In genomic region chr16:5233418-5234313, GRCm38 (mm10) we compare ENCODE assay signal across 8 mouse cellular contexts. TPM values are rescaled to one million over a fixed set of nuclear protein-coding genes. Genes with fewer than 3 reads are reported as not detected.
DNase-seq lines count a peak whose midpoint lies in the region; ATAC-seq and TF ChIP-seq lines count a peak whose summit lies in the region.

TSS of gene Alg1 (plus strand) at chr16:5233621.

- H3K9me3 ChIP-seq in G1E (replicated peaks): no peaks in the 10 kb centered on the region
- H3K9me3 ChIP-seq in forebrain, embryonic 16.5 days (ENCODE audit: control insufficient read depth, low read length): no peaks in the 10 kb centered on the region
- H3K9me3 ChIP-seq in lung, embryonic 14.5 days (ENCODE audit: low read depth, low read length): no peaks in the 10 kb centered on the region

- intact Hi-C loops in heart, postnatal 36 days (cut with DNase I): loop anchor here (1.0 kb wide), 1 partner anchor 20 kb away; no protein-coding TSS in a partner anchor

- no peaks in the 10 kb centered on the region for H3K27me3 ChIP-seq in G1E (ENCODE audit: insufficient read depth, low read length)
- H3K27me3 ChIP-seq in forebrain, embryonic 16.5 days (replicated peaks; ENCODE audit: control insufficient read depth, insufficient read depth, low read length): no peaks in the 10 kb centered on the region; the same call in 1 of the 2 replicates
- no peaks in the 10 kb centered on the region for H3K27me3 ChIP-seq in lung, embryonic 14.5 days (ENCODE audit: insufficient read depth, low read length)
- H3K27me3 ChIP-seq in thymus, adult 2 months (ENCODE audit: control insufficient read depth, insufficient read depth, low read length): no peaks in the 10 kb centered on the region

- peak; percentile 96 for DNase-seq in G1E (ENCODE audit: low spot score)
- DNase-seq in cerebellum, adult 18-20 months: peak; percentile 94 to 96
- peak; percentile 93 to 94 for DNase-seq in heart, postnatal 36 days
- peak; percentile 95 to 97 for DNase-seq in layer of hippocampus, adult 2 months (ENCODE audit: low spot score in 2 of 2)
- DNase-seq in lung, embryonic 14.5 days: peak; percentile 98
- peak; percentile 91 for DNase-seq in thymus, adult 2 months

- H3K4me2 ChIP-seq in forebrain, embryonic 16.5 days (ENCODE audit: low read length): peak within 1 kb of the TSS; percentile 83
- H3K4me2 ChIP-seq in lung, embryonic 14.5 days: peak within 1 kb of the TSS; percentile 91

- H3K27ac ChIP-seq in forebrain, embryonic 16.5 days (ENCODE audit: low read length): peak within 1 kb of the TSS; percentile 31; the same call in 1 of the 2 replicates
- peak within 1 kb of the TSS; percentile 89 for H3K27ac ChIP-seq in layer of hippocampus, adult 2 months
- H3K27ac ChIP-seq in lung, embryonic 14.5 days (ENCODE audit: low read depth): peak within 1 kb of the TSS; percentile 58
- H3K27ac ChIP-seq in olfactory bulb, adult 2 months (ENCODE audit: insufficient read depth, low read depth, low read length): peak within 1 kb of the TSS; percentile 71
- no peak within 1 kb of the TSS for H3K27ac ChIP-seq in thymus, adult 2 months (ENCODE audit: control insufficient read depth, insufficient read depth, low read length)

- peak within 1 kb of the TSS; percentile 98 for H3K4me3 ChIP-seq in G1E (ENCODE audit: low read depth, low read length)
- peak within 1 kb of the TSS; percentile 77 for H3K4me3 ChIP-seq in forebrain, embryonic 16.5 days (replicated peaks; ENCODE audit: low read length)
- H3K4me3 ChIP-seq in layer of hippocampus, adult 2 months: peak within 1 kb of the TSS; percentile 92
- peak within 1 kb of the TSS; percentile 84 for H3K4me3 ChIP-seq in lung, embryonic 14.5 days (ENCODE audit: low read depth, low read length)
- peak within 1 kb of the TSS; percentile 96 for H3K4me3 ChIP-seq in olfactory bulb, adult 2 months (ENCODE audit: insufficient read depth, low read depth, low read length)
- peak within 1 kb of the TSS; percentile 80 for H3K4me3 ChIP-seq in thymus, adult 2 months (ENCODE audit: control insufficient read depth, insufficient read depth, low read length)

- peak; percentile 98 for TF ChIP-seq POLR2A in olfactory bulb, adult 2 months (IDR thresholded peaks at IDR 0.05; ENCODE audit: insufficient read depth, low read depth, low read length)
- TF ChIP-seq POLR2A in thymus, adult 2 months (IDR thresholded peaks at IDR 0.05; ENCODE audit: control insufficient read depth, extremely low read depth, insufficient read depth, low read length, poor library complexity): peak; percentile 97

- peak within 1 kb of the TSS; percentile 73 for H3K9ac ChIP-seq in forebrain, embryonic 16.5 days (replicated peaks; ENCODE audit: low read depth, low read length)
- H3K9ac ChIP-seq in lung, embryonic 14.5 days: peak within 1 kb of the TSS; percentile 69

- TF ChIP-seq CTCF in G1E (IDR thresholded peaks at IDR 0.05; ENCODE audit: low read depth, low read length): no peak
- no peak for TF ChIP-seq CTCF in layer of hippocampus, adult 2 months (conservative IDR thresholded peaks at IDR 0.05)
- no peak for TF ChIP-seq CTCF in lung, embryonic 14.5 days (IDR thresholded peaks at IDR 0.05; ENCODE audit: low read depth)
- TF ChIP-seq CTCF in olfactory bulb, adult 2 months (IDR thresholded peaks at IDR 0.05; ENCODE audit: insufficient read depth, low read depth, low read length): no peak
- peak; percentile 40; the same call in 1 of the 2 replicates for TF ChIP-seq CTCF in thymus, adult 2 months (IDR thresholded peaks at IDR 0.05; ENCODE audit: borderline replicate concordance, control insufficient read depth, extremely low read depth, insufficient read depth, low read length, poor library complexity)

- 2% methylated on average over 45 of the region's 47 CpGs for WGBS in forebrain, embryonic 16.5 days
- WGBS in lung, embryonic 14.5 days: 2% methylated on average over 47 of the region's 47 CpGs
- WGBS in olfactory bulb, adult 2 months: 2% methylated on average over 47 of the region's 47 CpGs
- 2% methylated on average over 47 of the region's 47 CpGs for WGBS in thymus, adult 2 months

- H3K4me1 ChIP-seq in G1E (ENCODE audit: insufficient read depth, low read depth, low read length): peaks cover 25% of the 10 kb centered on the region
- H3K4me1 ChIP-seq in forebrain, embryonic 16.5 days (replicated peaks; ENCODE audit: control insufficient read depth, insufficient read depth, low read length): peaks cover 7% of the 10 kb centered on the region
- H3K4me1 ChIP-seq in lung, embryonic 14.5 days (ENCODE audit: insufficient read depth): no peaks in the 10 kb centered on the region
- peaks cover 3% of the 10 kb centered on the region; the same call in 1 of the 2 replicates for H3K4me1 ChIP-seq in olfactory bulb, adult 2 months (ENCODE audit: control insufficient read depth, insufficient read depth, low read length)
- H3K4me1 ChIP-seq in thymus, adult 2 months (replicated peaks; ENCODE audit: control insufficient read depth, insufficient read depth, low read length): peaks cover 4% of the 10 kb centered on the region

- peak; percentile 90 for ATAC-seq in G1E (ENCODE audit: extremely low read depth, insufficient number of reproducible peaks, low FRiP score, poor library complexity, severe bottlenecking)
- peak; percentile 97 for ATAC-seq in forebrain, embryonic 16.5 days
- ATAC-seq in lung, embryonic 14.5 days (ENCODE audit: insufficient read depth): peak; percentile 95

- H3K36me3 ChIP-seq in G1E (replicated peaks): peaks cover 38% of the 10 kb centered on the region
- no peaks in the 10 kb centered on the region for H3K36me3 ChIP-seq in forebrain, embryonic 16.5 days (ENCODE audit: control insufficient read depth, insufficient read depth)
- H3K36me3 ChIP-seq in lung, embryonic 14.5 days (ENCODE audit: insufficient read depth): peaks cover 9% of the 10 kb centered on the region
- no peaks in the 10 kb centered on the region for H3K36me3 ChIP-seq in thymus, adult 2 months (ENCODE audit: control insufficient read depth, insufficient read depth, low read length)

RNA-seq across cellular contexts. Expression of gene Alg1, which starts in this region (rescaled TPM):
- 13.4 and 16.7 TPM in 2 replicates for total RNA-seq in G1E (2014; fragmentation: Nextera tagmentation)
- 19.6 and 20.2 TPM in 2 replicates for total RNA-seq in G1E (2017)
- polyA plus RNA-seq in G1E (2012): 4.3 and 5.3 TPM in 2 replicates
- polyA plus RNA-seq in forebrain, embryonic 16.5 days (2015; fragmentation: Nextera tagmentation; extraction: Ambion mirVana): 38.8 and 42.6 TPM in 2 replicates
- 10 to 100 TPM; 13.8 to 14.7 TPM for total RNA-seq in heart, postnatal 36 days (2021)
- total RNA-seq in layer of hippocampus, adult 2 months (2021): 10 to 100 TPM; 28.7 to 32.1 TPM
- 32.0 and 32.9 TPM in 2 replicates for polyA plus RNA-seq in lung, embryonic 14.5 days (2014; fragmentation: Nextera tagmentation; extraction: Ambion mirVana)
- not detected in 2 replicates for polyA plus RNA-seq in olfactory bulb, adult 2 months (2012; ENCODE audit: insufficient read depth, insufficient read length, low replicate concordance, missing spikeins)
- 61.7 and 71.7 TPM in 2 replicates for polyA plus RNA-seq in thymus, adult 2 months (2012; rRNA removed)
